Mouse (Mus musculus): ENCODE measurements around the gene Tmem179.
A peak's percentile ranks its signal among the peaks of the same experiment; 100 is the strongest.

The Tmem179 gene

DNA sequence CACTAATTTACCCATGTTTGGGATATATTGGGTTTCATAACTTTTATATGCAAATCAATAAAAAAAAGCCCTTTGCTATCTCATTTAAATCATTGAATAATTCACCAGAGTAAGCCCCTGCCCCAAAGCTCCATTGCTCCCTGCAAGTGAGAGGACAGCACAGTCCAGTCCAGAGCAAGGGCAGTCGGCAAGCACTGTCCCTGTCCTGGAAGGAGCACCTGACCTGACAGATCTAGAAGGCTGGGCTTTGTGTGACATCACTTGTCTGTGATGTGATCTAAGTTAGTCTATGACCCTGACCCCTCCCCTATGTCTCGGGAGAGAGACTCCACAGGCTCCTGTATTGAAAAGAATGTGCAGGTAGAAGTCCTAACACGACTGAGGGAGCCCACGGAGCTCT is 17.2 kb upstream of the Tmem179 start:
- DNase-seq, result no peak

DNA sequence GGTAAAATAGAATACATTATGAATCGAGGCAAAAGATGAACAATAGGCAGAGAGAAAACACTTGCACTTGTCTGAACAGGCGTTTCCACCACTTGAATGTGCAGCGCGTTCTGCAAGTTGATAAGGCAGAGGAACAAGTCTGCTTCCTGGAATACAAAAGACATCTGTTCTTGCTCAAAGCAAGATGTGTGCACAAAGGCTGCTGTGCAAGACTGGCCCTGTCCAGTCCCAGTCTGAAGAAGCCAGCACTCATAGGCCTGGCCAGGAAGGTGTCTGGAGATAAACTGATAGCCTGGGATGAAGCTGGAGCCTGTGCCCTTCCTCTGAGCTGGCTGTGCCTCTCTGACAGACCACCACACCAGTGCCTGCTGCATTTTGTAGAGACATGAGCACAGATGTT is 1.6 kb upstream of the Tmem179 start:
- no peak for DNase-seq

DNA sequence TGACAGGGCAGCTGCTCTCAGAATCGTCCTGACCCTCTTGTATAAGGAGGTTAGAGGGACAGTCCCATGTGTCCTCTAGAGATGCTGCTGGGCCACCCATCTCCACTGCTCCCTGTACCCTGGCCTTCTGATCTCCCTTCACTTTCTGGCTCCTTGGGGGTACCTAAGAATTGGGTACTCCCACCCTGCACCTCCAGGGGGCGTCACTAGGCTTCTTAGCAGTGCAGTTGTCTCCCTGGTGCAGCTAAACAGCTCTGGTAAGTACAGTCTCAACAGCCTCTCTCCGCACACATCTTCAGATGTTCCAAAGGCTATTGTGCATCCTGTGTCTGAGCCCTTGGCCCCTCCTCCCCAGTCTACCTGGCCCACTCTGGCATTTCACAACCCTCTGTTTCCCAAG is 1.6 kb downstream of the Tmem179 start:
- no peak for DNase-seq

DNA sequence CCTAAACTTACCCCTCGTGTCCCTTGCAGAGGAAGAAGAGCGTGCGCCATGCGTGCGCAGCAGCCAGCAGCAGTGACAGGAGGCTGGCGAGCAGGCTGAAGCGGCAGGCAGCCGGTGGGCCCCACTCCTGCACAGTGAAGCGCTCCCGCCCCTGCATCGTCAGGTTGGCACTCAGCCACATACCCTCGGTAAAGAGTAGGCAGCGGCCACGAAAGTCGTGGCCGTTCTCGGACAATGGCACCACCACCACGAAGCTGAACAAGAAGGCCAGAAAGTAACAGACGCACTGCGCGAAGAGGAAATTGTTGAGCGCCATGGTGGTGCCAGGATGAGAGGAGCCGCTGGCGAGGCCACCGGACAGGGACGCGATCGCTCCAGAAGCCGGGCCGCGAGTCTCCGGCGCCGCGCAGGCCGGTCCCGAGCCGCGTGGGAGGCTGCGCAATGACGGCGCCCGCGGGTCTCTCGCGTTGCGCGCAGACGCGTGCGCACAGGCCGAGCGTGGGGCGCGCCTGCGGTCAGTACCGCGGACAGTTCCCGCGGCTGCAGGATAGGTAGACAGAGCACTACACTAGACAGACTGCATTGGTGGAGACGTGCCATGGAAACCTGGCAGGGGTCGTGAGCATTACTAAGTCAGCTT is 5.7 kb downstream of the Tmem179 start:
- peak; percentile 4 for DNase-seq

GRCm38 (mm10) chr12:112510365-112510732 is 6.2 kb downstream of the Tmem179 start:
- no peak for DNase-seq

- DNase-seq, result no peak
Observed at GRCm38 (mm10) chr12:112507984-112508383, 8.6 kb downstream of the Tmem179 start.

DNA sequence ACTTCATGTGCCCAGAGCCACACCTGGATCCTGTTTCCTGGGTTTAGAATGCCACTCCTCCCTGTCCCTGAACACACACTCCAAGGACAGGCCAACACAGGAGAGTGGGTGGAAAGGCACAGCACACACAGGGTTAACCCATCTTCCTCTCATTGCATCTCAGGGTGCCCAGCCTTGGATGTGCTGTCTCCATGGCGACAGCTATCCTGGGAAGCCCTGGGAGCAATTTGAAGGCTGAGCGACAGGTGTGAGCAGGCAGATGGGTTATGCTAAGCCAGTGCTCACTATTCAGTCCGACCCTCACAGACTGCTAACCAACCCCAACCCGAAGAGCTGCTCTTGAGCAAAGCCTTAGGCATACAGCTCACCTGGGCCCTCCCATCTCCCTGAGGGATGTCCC is 9.3 kb downstream of the Tmem179 start:
- no peak for DNase-seq

- no peak for DNase-seq
Observed at GRCm38 (mm10) chr12:112506267-112506666, 10.3 kb downstream of the Tmem179 start.

DNA sequence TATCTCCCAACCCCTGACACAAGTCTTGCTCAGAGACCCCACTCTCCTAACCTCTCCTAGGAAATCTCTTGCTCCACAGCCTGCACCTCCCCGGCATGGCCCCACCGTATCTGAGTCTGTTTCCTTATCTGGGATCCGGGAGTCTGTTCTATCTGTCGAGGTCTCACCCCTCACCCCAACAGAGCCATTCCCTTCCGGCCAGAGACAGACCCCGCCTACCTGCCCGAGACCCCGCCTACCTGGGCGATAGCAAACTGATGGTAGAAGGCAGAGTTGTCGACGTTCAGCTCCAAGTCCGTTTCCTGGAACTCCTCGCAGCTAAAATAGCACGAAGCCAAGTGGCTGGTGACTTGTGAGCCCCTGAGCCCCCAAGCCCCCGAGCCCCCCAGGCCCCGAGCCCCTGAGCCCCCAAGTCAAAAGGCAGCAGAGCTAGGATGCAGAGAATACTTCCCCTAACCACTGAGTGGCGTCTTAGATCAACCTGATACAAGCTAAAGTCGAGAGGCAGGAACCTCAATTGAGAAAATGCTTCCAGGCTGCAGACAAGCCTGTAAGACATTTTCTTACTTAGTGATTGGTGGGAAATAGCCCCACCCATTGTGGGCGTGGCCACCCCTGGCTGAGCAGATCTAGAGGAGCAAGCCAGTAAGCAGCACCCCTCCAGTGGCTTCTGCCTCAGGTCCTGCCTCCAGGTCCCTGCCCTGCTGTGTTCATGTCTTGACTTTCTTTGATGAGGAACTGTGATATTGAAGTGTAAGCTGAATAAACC is 13.4 kb downstream of the Tmem179 start:
- no peak for DNase-seq

GRCm38 (mm10) chr12:112498683-112499082 is 17.9 kb downstream of the Tmem179 start:
- DNase-seq, result no peak

GRCm38 (mm10) chr12:112497731-112498130 is 18.8 kb downstream of the Tmem179 start:
- DNase-seq, result no peak

GRCm38 (mm10) chr12:112496136-112496535 is 20.4 kb downstream of the Tmem179 start:
- DNase-seq, result no peak

DNA sequence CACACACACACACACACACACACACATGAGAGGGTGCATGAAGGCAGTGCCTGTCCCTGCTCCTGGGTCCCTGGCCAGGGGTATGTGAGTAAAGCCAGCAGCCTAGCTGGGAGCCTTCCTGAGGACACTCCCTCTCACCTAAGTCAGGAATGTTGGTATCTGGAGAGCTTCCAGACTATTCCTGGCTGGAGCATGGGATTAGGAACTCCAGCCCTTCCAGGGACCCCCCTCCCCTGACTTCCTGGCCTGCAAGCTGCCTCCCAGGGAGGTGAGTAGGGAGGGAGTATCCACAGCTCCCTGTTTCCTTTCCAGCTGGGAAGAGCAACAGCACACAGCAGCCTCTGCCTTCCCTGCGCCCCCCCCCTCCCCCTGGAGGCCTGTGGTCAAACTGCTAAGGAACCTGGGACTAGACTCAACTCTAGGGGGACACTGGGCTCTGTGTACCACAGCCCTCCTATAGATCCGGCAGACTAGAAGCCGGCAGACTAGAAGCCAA is 26.1 kb downstream of the Tmem179 start:
- no peak for DNase-seq

DNA sequence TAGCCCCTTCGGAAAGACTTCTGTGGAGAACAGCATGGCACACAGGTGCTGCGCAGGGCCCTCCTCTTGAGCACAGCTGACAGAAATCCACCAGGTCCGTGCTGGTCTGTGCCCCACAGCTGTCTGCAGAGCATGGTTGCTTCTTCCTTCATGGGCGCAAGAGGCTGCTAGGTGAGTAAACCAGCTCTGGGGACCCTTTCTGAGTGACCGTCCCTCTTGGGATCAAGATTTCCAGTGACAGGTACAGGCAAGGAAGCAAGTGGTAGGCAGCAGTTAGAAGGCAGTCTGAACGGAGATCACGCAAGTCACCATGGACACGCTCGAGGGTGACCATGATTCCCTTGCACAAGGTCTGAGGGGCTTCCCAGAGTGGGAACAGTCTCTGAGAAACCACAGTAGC is 27.0 kb downstream of the Tmem179 start:
- no peak for DNase-seq

- no peak for DNase-seq
Observed at GRCm38 (mm10) chr12:112489134-112489533, 27.4 kb downstream of the Tmem179 start, which contains the start of gene A530016L24Rik. TSS of gene A530016L24Rik (plus strand) at chr12:112489448.

DNA sequence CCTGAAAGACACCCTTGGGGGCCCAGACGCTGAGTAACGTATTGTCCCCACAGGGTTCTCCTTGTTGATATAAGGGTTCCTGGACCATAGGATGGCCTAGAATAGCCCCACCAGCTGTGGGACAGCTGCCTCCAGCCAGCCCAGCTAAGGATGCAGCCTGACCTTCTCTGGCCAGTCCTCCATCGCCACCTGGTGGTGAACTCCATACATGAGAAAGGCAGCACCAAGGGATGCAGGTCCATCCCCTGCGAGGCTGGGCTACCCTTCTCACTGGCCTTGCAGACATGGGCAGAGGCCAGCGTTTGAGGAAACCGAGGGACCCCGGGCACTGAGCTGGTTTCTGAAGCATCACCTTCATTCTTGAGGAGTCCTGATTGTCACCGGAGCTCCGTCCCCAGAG is 42.8 kb downstream of the Tmem179 start:
- peak; percentile 68 for DNase-seq

GRCm38 (mm10) chr12:112470216-112470615 is 46.3 kb downstream of the Tmem179 start:
- no peak for DNase-seq

DNA sequence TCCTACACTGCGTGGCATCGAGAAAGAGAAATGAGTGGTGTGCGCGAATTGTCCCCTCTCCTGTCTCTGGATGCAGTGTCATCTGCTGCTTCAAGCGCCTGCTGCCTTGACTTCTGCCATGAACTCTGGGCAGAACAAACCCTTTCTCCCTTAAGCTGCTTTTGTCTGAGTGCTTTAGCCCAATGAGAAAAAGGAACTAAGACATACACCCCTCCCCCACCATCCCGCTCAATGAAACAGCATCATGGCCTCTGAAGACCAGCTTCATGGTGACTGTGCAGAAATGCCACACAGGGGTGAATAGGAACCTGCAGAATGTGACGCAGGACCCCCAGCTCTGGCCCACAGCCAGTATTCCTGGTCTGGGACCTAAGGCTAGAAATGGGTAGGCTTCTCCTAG is 47.2 kb downstream of the Tmem179 start:
- DNase-seq, result no peak

- DNase-seq, result no peak
Observed at GRCm38 (mm10) chr12:112467387-112467786, 49.2 kb downstream of the Tmem179 start.

DNA sequence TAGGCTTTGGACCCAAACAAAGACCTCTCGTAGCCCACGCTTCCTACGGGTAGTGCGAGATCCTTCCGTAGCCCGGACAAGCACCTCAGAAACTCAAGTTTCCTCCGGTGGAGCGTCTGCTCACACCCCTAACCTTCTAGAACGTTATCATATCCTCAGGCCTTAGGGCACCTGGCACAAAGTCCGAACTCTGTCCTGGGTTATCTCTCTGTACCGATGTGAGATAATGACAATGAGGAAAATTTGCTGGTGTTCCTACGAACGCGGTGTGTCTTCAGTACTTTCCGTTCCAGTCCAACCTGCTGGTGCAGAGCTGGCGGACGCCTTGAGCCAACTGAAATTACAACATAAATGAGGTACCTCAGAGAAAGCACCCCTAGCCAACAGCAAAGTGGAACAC is 50.6 kb downstream of the Tmem179 start:
- DNase-seq, result no peak

DNA sequence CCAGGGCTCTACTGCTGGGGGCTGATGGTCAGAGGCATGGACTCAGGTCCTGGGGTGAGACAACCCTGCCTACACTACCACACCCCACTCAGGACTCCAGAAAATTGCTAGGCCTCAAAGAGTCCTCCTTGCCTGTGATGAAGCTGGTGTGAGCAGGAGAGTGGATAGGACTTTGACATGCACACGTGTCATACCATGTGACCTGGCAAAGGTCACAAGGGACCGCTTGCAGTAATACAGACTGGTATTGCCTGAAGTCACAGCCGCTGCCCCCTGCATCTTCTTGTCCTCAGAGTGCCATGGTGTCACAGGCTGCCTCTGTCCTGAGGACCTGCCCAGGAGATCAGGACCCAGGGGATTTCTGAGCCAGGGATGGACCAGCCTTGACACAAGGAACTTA is 52.0 kb downstream of the Tmem179 start:
- no peak for DNase-seq

- no peak for DNase-seq
Observed at GRCm38 (mm10) chr12:112463750-112464444, 52.6 kb downstream of the Tmem179 start.

DNA sequence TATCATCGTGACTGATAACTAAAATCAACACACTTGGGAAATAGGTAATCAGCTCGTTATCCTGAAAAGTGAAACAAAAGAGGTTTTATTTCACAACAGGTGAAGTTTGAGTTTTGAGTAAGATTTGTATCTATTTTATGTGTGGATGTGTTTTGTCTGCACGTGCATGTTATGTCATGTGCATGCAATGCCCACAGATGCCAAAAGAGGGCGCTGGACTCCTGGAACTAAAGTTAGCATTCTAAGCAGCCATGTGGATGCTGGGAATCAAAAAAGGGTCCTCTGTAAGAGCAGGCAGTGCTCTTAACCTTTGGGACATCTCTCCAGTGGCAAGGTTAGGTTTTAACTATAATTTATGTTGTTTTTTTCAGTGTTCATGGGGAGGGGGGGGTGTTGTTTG is 53.3 kb downstream of the Tmem179 start:
- DNase-seq, result no peak

GRCm38 (mm10) chr12:112462423-112462822 is 54.1 kb downstream of the Tmem179 start:
- no peak for DNase-seq

Data from cerebellum, adult 11 months (tissue).